Mouse (Mus musculus): ENCODE data around the gene Ndufb3. TPM values are rescaled to one million over a fixed set of nuclear protein-coding genes. Genes with fewer than 3 reads are reported as not detected.

The Ndufb3 gene
- polyA plus RNA-seq, 1 experiment from 2014 or later: 174 TPM

DNA sequence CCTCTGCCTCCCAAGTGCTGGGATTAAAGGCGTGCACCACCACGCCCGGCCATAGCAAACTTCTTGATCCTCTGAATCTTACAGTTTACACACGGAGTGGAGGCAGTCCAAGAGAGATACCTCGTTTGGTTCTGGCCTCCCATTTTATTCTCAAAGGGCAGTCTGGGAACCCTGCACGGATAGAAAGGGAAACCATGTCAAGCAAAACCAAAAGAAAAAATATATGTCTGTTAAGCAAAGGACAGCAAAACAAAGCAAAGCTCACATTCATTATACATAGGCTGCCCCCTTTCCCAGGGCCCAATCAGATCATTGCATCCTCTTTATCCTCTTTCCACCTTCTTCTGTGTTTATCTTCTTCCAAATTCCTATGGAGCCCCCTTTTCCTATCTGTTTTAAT is 27.6 kb downstream of the Ndufb3 start:
- no peak overlapping the region for H3K4me3 ChIP-seq (ENCODE audit: low read length)
- H3K9me3 ChIP-seq (ENCODE audit: control insufficient read depth, low read length): no peaks in the 10 kb centered on the region; the same call in 1 of the 2 replicates
- H3K4me2 ChIP-seq (replicated peaks; ENCODE audit: low read depth, low read length): no peak overlapping the region
- H3K27ac ChIP-seq (ENCODE audit: low read depth, low read length): no peak overlapping the region
- no peak overlapping the region for H3K9ac ChIP-seq (ENCODE audit: low read depth, low read length)
- H3K27me3 ChIP-seq (ENCODE audit: control insufficient read depth, insufficient read depth, low read length): no peaks in the 10 kb centered on the region
- no peak for ATAC-seq (ENCODE audit: low FRiP score, low TSS enrichment)
- no peaks in the 10 kb centered on the region for H3K4me1 ChIP-seq (ENCODE audit: control insufficient read depth, insufficient read depth, low read length)
- WGBS: 83% methylated on average over 6 of the region's 6 CpGs
- no peaks in the 10 kb centered on the region for H3K36me3 ChIP-seq (ENCODE audit: control insufficient read depth, insufficient read depth, low read length)

DNA sequence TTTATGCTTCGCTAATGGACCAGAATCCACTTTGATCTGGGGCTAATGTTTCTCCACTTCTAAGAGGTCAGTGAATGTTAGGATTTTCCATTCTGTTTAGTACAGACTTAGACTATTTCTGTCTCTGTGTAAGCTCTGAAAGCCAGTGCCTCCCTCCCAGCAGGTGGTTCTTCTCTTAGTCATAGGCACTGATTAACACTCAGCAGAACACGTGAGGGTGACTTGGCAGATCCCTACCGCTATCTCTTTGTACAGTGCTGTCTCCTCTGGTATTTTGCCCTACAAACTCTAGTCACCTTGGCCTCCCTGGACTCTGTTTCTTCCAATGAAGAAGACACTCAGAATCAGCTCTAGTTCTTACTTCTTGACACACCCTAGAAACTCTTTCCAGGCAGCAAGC is 28.2 kb downstream of the Ndufb3 start:
- no peak for ATAC-seq (ENCODE audit: low FRiP score, low TSS enrichment)

GRCm38 (mm10) chr1:58615146-58615545 is 29.0 kb downstream of the Ndufb3 start:
- no peak overlapping the region for H3K4me2 ChIP-seq (replicated peaks; ENCODE audit: low read depth, low read length)
- H3K36me3 ChIP-seq (ENCODE audit: control insufficient read depth, insufficient read depth, low read length): no peaks in the 10 kb centered on the region
- peaks cover 5% of the 10 kb centered on the region; the same call in 1 of the 2 replicates for H3K9me3 ChIP-seq (ENCODE audit: control insufficient read depth, low read length)
- H3K4me1 ChIP-seq (ENCODE audit: control insufficient read depth, insufficient read depth, low read length): no peaks in the 10 kb centered on the region
- no peak overlapping the region for H3K4me3 ChIP-seq (ENCODE audit: low read length)
- no peak overlapping the region for H3K9ac ChIP-seq (ENCODE audit: low read depth, low read length)
- H3K27me3 ChIP-seq (ENCODE audit: control insufficient read depth, insufficient read depth, low read length): no peaks in the 10 kb centered on the region
- no peak overlapping the region for H3K27ac ChIP-seq (ENCODE audit: low read depth, low read length)
- no peak for ATAC-seq (ENCODE audit: low FRiP score, low TSS enrichment)
- 91% methylated on average over 4 of the region's 4 CpGs for WGBS

More for the DNA sequence above, 28.2 kb downstream of the Ndufb3 start:
- peaks cover 5% of the 10 kb centered on the region; the same call in 1 of the 2 replicates for H3K9me3 ChIP-seq (ENCODE audit: control insufficient read depth, low read length)
- no peak overlapping the region for H3K9ac ChIP-seq (ENCODE audit: low read depth, low read length)
- H3K36me3 ChIP-seq (ENCODE audit: control insufficient read depth, insufficient read depth, low read length): no peaks in the 10 kb centered on the region
- no peaks in the 10 kb centered on the region for H3K4me1 ChIP-seq (ENCODE audit: control insufficient read depth, insufficient read depth, low read length)
- no peak overlapping the region for H3K4me3 ChIP-seq (ENCODE audit: low read length)
- no peak overlapping the region for H3K27ac ChIP-seq (ENCODE audit: low read depth, low read length)
- no peak overlapping the region for H3K4me2 ChIP-seq (replicated peaks; ENCODE audit: low read depth, low read length)
- H3K27me3 ChIP-seq (ENCODE audit: control insufficient read depth, insufficient read depth, low read length): no peaks in the 10 kb centered on the region
- 66% methylated on average over 3 of the region's 3 CpGs for WGBS

DNA sequence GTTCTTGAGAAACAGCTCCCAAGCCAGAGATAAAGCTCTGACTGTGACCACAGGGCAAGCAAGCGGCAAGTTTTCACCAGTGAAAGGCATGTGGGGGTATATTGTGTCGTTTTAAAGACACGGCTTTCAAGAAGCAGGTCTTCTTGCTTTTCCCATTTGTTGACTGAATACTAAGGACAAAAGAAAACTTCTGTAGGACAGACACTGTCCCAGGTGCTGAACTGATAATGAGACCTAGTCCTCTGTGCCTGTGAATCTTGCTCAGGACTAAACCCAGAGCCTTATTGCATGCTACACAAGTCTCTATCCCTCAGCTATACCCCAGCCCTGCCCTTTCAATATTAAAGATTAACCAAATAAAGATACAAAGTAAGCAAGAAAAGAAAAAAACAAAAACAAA is 30.0 kb downstream of the Ndufb3 start:
- Histone ChIP-seq H3K4me1 (ENCODE audit: control insufficient read depth, insufficient read depth, low read length) (no peaks in the 10 kb centered on the region), H3K9ac (ENCODE audit: low read depth, low read length) (no peak overlapping the region), H3K4me3 (ENCODE audit: low read length) (no peak overlapping the region), H3K27me3 (ENCODE audit: control insufficient read depth, insufficient read depth, low read length) (no peaks in the 10 kb centered on the region), H3K36me3 (ENCODE audit: control insufficient read depth, insufficient read depth, low read length) (no peaks in the 10 kb centered on the region), H3K4me2 (replicated peaks; ENCODE audit: low read depth, low read length) (no peak overlapping the region), H3K27ac (ENCODE audit: low read depth, low read length) (no peak overlapping the region), H3K9me3 (ENCODE audit: control insufficient read depth, low read length) (peaks cover 5% of the 10 kb centered on the region; the same call in 1 of the 2 replicates)
- ATAC-seq (ENCODE audit: low FRiP score, low TSS enrichment): no peak
- 76% methylated on average over 3 of the region's 3 CpGs for WGBS

- Histone ChIP-seq H3K4me2 (replicated peaks; ENCODE audit: low read depth, low read length) (no peak overlapping the region), H3K36me3 (ENCODE audit: control insufficient read depth, insufficient read depth, low read length) (no peaks in the 10 kb centered on the region), H3K27me3 (ENCODE audit: control insufficient read depth, insufficient read depth, low read length) (no peaks in the 10 kb centered on the region), H3K4me3 (ENCODE audit: low read length) (no peak overlapping the region), H3K27ac (ENCODE audit: low read depth, low read length) (no peak overlapping the region), H3K9ac (ENCODE audit: low read depth, low read length) (no peak overlapping the region), H3K4me1 (ENCODE audit: control insufficient read depth, insufficient read depth, low read length) (no peaks in the 10 kb centered on the region), H3K9me3 (ENCODE audit: control insufficient read depth, low read length) (peaks cover 5% of the 10 kb centered on the region; the same call in 1 of the 2 replicates)
- ATAC-seq (ENCODE audit: low FRiP score, low TSS enrichment): no peak
- 76% methylated on average over 5 of the region's 5 CpGs for WGBS
Measured at GRCm38 (mm10) chr1:58617076-58617475, 30.9 kb downstream of the Ndufb3 start.

GRCm38 (mm10) chr1:58617978-58618668 is 31.9 kb downstream of the Ndufb3 start:
- Histone ChIP-seq H3K4me2 (replicated peaks; ENCODE audit: low read depth, low read length) (no peak overlapping the region), H3K27ac (ENCODE audit: low read depth, low read length) (no peak overlapping the region), H3K4me3 (ENCODE audit: low read length) (no peak overlapping the region), H3K4me1 (ENCODE audit: control insufficient read depth, insufficient read depth, low read length) (no peaks in the 10 kb centered on the region), H3K27me3 (ENCODE audit: control insufficient read depth, insufficient read depth, low read length) (no peaks in the 10 kb centered on the region), H3K36me3 (ENCODE audit: control insufficient read depth, insufficient read depth, low read length) (no peaks in the 10 kb centered on the region), H3K9me3 (ENCODE audit: control insufficient read depth, low read length) (peaks cover 5% of the 10 kb centered on the region; the same call in 1 of the 2 replicates), H3K9ac (ENCODE audit: low read depth, low read length) (no peak overlapping the region)
- WGBS: 79% methylated on average over 6 of the region's 6 CpGs
- ATAC-seq (ENCODE audit: low FRiP score, low TSS enrichment): no peak

DNA sequence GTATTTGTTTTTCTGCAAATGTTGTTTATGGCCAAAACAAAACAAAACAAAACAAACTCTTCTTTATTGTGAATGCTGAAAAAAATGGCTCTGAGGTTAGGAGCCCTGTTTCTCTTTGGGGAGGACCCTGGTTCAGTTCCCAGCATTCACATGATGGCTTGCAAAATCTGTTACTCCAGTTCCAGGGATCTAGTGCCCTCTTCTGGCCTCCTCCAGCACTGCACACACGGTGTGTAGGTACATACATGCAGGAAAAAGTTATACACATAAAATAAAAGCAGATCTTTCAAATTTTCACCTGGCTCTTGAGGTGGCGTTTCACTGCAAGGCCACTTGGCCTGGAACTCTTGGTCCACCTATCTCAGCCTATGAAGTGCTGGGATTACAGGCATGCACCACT is 32.6 kb downstream of the Ndufb3 start:
- Histone ChIP-seq H3K4me3 (ENCODE audit: low read length) (no peak overlapping the region), H3K27me3 (ENCODE audit: control insufficient read depth, insufficient read depth, low read length) (no peaks in the 10 kb centered on the region), H3K9ac (ENCODE audit: low read depth, low read length) (no peak overlapping the region), H3K9me3 (ENCODE audit: control insufficient read depth, low read length) (peaks cover 5% of the 10 kb centered on the region; the same call in 1 of the 2 replicates), H3K27ac (ENCODE audit: low read depth, low read length) (no peak overlapping the region), H3K36me3 (ENCODE audit: control insufficient read depth, insufficient read depth, low read length) (no peaks in the 10 kb centered on the region), H3K4me2 (replicated peaks; ENCODE audit: low read depth, low read length) (no peak overlapping the region), H3K4me1 (ENCODE audit: control insufficient read depth, insufficient read depth, low read length) (no peaks in the 10 kb centered on the region)
- no peak for ATAC-seq (ENCODE audit: low FRiP score, low TSS enrichment)
- WGBS: 92% methylated on average over 2 of the region's 2 CpGs

- Histone ChIP-seq H3K4me1 (ENCODE audit: control insufficient read depth, insufficient read depth, low read length) (no peaks in the 10 kb centered on the region), H3K27me3 (ENCODE audit: control insufficient read depth, insufficient read depth, low read length) (no peaks in the 10 kb centered on the region), H3K4me3 (ENCODE audit: low read length) (no peak overlapping the region), H3K36me3 (ENCODE audit: control insufficient read depth, insufficient read depth, low read length) (no peaks in the 10 kb centered on the region), H3K4me2 (replicated peaks; ENCODE audit: low read depth, low read length) (no peak overlapping the region), H3K9me3 (ENCODE audit: control insufficient read depth, low read length) (peaks cover 5% of the 10 kb centered on the region; the same call in 1 of the 2 replicates), H3K9ac (ENCODE audit: low read depth, low read length) (no peak overlapping the region), H3K27ac (ENCODE audit: low read depth, low read length) (no peak overlapping the region)
- no peak for ATAC-seq (ENCODE audit: low FRiP score, low TSS enrichment)
- WGBS: 79% methylated on average over 3 of the region's 3 CpGs
Measured at GRCm38 (mm10) chr1:58621251-58621650, 35.1 kb downstream of the Ndufb3 start.

- WGBS: 58% methylated on average over 7 of the region's 7 CpGs
- Histone ChIP-seq H3K9ac (ENCODE audit: low read depth, low read length) (no peak overlapping the region), H3K27ac (ENCODE audit: low read depth, low read length) (no peak overlapping the region), H3K36me3 (ENCODE audit: control insufficient read depth, insufficient read depth, low read length) (no peaks in the 10 kb centered on the region), H3K9me3 (ENCODE audit: control insufficient read depth, low read length) (peaks cover 5% of the 10 kb centered on the region; the same call in 1 of the 2 replicates), H3K4me3 (ENCODE audit: low read length) (no peak overlapping the region), H3K4me2 (replicated peaks; ENCODE audit: low read depth, low read length) (no peak overlapping the region), H3K27me3 (ENCODE audit: control insufficient read depth, insufficient read depth, low read length) (no peaks in the 10 kb centered on the region), H3K4me1 (ENCODE audit: control insufficient read depth, insufficient read depth, low read length) (no peaks in the 10 kb centered on the region)
- ATAC-seq (ENCODE audit: low FRiP score, low TSS enrichment): no peak
Measured at GRCm38 (mm10) chr1:58621996-58622748, 36.0 kb downstream of the Ndufb3 start.

All from kidney, embryonic 14.5 days (tissue).